Mouse (Mus musculus) stomach, postnatal 0 days (tissue): Measurements from ENCODE around the gene Tsr3. TPM values are rescaled to one million over a fixed set of nuclear protein-coding genes. Genes with fewer than 3 reads are reported as not detected.

Experiments used
- ATAC-seq: fragments of 200-750 bp; cut with Nextera tagmentation; 2 replicates; pipeline ENCODE4 v1.8.0; 2017; ENCODE audit not compliant: low FRiP score, low TSS enrichment
- DNase-seq: peaks from one replicate; pipeline ENCODE4 v3.0.0-alpha.2; 2016; ENCODE audit warnings: low spot score
- H3K27ac ChIP-seq: fragments of 300-500 bp; sonication (generic); replicated peaks from 2 replicates; pipeline ENCODE4 v1.5.1; 2014; ENCODE audit warnings: mild to moderate bottlenecking, control low read depth
- H3K27me3 ChIP-seq: fragments of 300-500 bp; sonication (generic); 2 replicates; pipeline ENCODE4 v1.6.1; 2014; ENCODE audit warnings: low read length; ENCODE audit not compliant: control insufficient read depth, insufficient read depth
- H3K36me3 ChIP-seq: fragments of 300-500 bp; sonication (generic); 2 replicates; pipeline ENCODE4 v1.6.1; 2014; ENCODE audit warnings: low read length, mixed read lengths; ENCODE audit not compliant: control insufficient read depth, insufficient read depth
- H3K4me1 ChIP-seq: fragments of 300-500 bp; sonication (generic); replicated peaks from 2 replicates; pipeline ENCODE4 v1.6.1; 2014; ENCODE audit warnings: antibody characterized with exemption; ENCODE audit not compliant: control insufficient read depth, insufficient read depth
- H3K4me2 ChIP-seq: fragments of 300-500 bp; sonication (generic); replicated peaks from 2 replicates; pipeline ENCODE4 v1.6.1; 2014; ENCODE audit warnings: low read depth, mild to moderate bottlenecking, control low read depth, moderate library complexity
- H3K4me3 ChIP-seq: fragments of 300-500 bp; sonication (generic); 2 replicates; pipeline ENCODE4 v1.5.1; 2014; ENCODE audit warnings: low read depth, low read length, control low read depth
- H3K9ac ChIP-seq: fragments of 300-500 bp; sonication (generic); 2 replicates; pipeline ENCODE4 v1.6.1; 2014; ENCODE audit warnings: mild to moderate bottlenecking, low read length, control low read depth, mixed read lengths
- H3K9me3 ChIP-seq: fragments of 300-500 bp; sonication (generic); 2 replicates; pipeline ENCODE4 v1.6.1; 2016; ENCODE audit warnings: low read length; ENCODE audit not compliant: control insufficient read depth
- CTCF ChIP-seq: IDR thresholded peaks from 2 replicates; pipeline ENCODE4 v1.5.1; 2016; ENCODE audit warnings: antibody characterized with exemption, low read depth, mild to moderate bottlenecking, moderate library complexity
- EP300 ChIP-seq: optimal IDR thresholded peaks from 2 replicates; pipeline ENCODE3; 2016; ENCODE audit warnings: antibody characterized with exemption
- WGBS: fragments of 180-500 bp; shearing (Covaris S2); extraction: QIAGEN DNeasy Blood & Tissue Kit; methylation state at CpG from one replicate; pipeline ENCODE4 v1.1.7; 2014; 5-methylcytosine and 5-hydroxymethylcytosine counted together
- polyA plus RNA-seq: library from polyadenylated mRNA; unstranded; fragments of >200 nt; fragmentation: Nextera tagmentation; extraction: Ambion mirVana; gene quantifications from 2 replicates; pipeline ENCODE4 v1.2.1, GENCODE M21; 2015

The Tsr3 gene
- polyA plus RNA-seq, 1 experiment from 2014 or later, result 31.3 TPM

- DNase-seq (no peak), ATAC-seq (no peak)
- Histone ChIP-seq H3K36me3 (no peaks in the 10 kb centered on the region), H3K27ac (no peak overlapping the region), H3K27me3 (0 out of 2 replicates have a peak, but pooled peaks cover 3% of the 10 kb centered on the region), H3K9ac (no peak overlapping the region), H3K4me3 (no peak overlapping the region), H3K9me3 (no peaks in the 10 kb centered on the region), H3K4me2 (no peak overlapping the region), H3K4me1 (0 out of 2 replicates have a peak, but pooled peaks cover 3% of the 10 kb centered on the region)
- no peak for TF ChIP-seq CTCF
- no peak for TF ChIP-seq EP300
- WGBS, result 42% methylated on average over 3 of the region's 3 CpGs
Measured at GRCm38 (mm10) chr17:25252643-25253042, 12.7 kb downstream of the Tsr3 start.

GRCm38 (mm10) chr17:25253760-25254159 lies 13.8 kb downstream of the Tsr3 start:
- DNase-seq, result no peak
- 35% methylated on average over 10 of the region's 10 CpGs for WGBS

GRCm38 (mm10) chr17:25255110-25255509 lies 15.1 kb downstream of the Tsr3 start:
- Histone ChIP-seq H3K9ac (no peak overlapping the region), H3K27ac (no peak overlapping the region), H3K36me3 (no peaks in the 10 kb centered on the region), H3K4me1 (0 out of 2 replicates have a peak, but pooled peaks cover 3% of the 10 kb centered on the region), H3K4me2 (no peak overlapping the region), H3K27me3 (0 out of 2 replicates have a peak, but pooled peaks cover 3% of the 10 kb centered on the region), H3K9me3 (no peaks in the 10 kb centered on the region), H3K4me3 (no peak overlapping the region)
- DNase-seq, result no peak
- WGBS, result 67% methylated on average over 2 of the region's 2 CpGs
- TF ChIP-seq CTCF (no peak), EP300 (no peak)
- ATAC-seq, result no peak

More at GRCm38 (mm10) chr17:25253760-25254159, 13.8 kb downstream of the Tsr3 start:
- Histone ChIP-seq H3K9ac (no peak overlapping the region), H3K4me1 (0 out of 2 replicates have a peak, but pooled peaks cover 3% of the 10 kb centered on the region), H3K27ac (no peak overlapping the region), H3K9me3 (no peaks in the 10 kb centered on the region), H3K4me2 (no peak overlapping the region), H3K36me3 (no peaks in the 10 kb centered on the region), H3K4me3 (no peak overlapping the region), H3K27me3 (0 out of 2 replicates have a peak, but pooled peaks cover 3% of the 10 kb centered on the region)
- no peak for ATAC-seq
- no peak for TF ChIP-seq CTCF
- TF ChIP-seq EP300, result no peak

GRCm38 (mm10) chr17:25256140-25256754 lies 16.3 kb downstream of the Tsr3 start, which contains the start of gene Baiap3:
Gene Baiap3 (minus strand): TSS chr17:25256364.
- H3K27me3 ChIP-seq, result 0 out of 2 replicates have a peak, but pooled peaks cover 3% of the 10 kb centered on the region
- H3K4me1 ChIP-seq, result 0 out of 2 replicates have a peak, but pooled peaks cover 3% of the 10 kb centered on the region
- no peak for TF ChIP-seq EP300
- TF ChIP-seq CTCF, result no peak
- no peaks in the 10 kb centered on the region for H3K36me3 ChIP-seq
- ATAC-seq, result peak; percentile 15; the same call in 1 of the 2 replicates
- peak within 1 kb of the TSS; percentile 51 for H3K4me2 ChIP-seq
- H3K9ac ChIP-seq, result peak within 1 kb of the TSS; percentile 18; the same call in 1 of the 2 replicates
- WGBS, result 4% methylated on average over 31 of the region's 35 CpGs
- H3K9me3 ChIP-seq, result no peaks in the 10 kb centered on the region
- DNase-seq, result no peak
- H3K4me3 ChIP-seq, result peak within 1 kb of the TSS; percentile 33
- H3K27ac ChIP-seq, result no peak within 1 kb of the TSS

- Histone ChIP-seq H3K9me3 (no peaks in the 10 kb centered on the region), H3K36me3 (peaks cover 4% of the 10 kb centered on the region; the same call in 1 of the 2 replicates), H3K4me1 (0 out of 2 replicates have a peak, but pooled peaks cover 3% of the 10 kb centered on the region), H3K4me2 (no peak overlapping the region), H3K27ac (no peak overlapping the region), H3K9ac (no peak overlapping the region), H3K4me3 (no peak overlapping the region), H3K27me3 (0 out of 2 replicates have a peak, but pooled peaks cover 3% of the 10 kb centered on the region)
- DNase-seq (no peak), ATAC-seq (no peak)
- TF ChIP-seq CTCF, result no peak
- no peak for TF ChIP-seq EP300
- WGBS, result 43% methylated on average over 6 of the region's 6 CpGs
Measured at GRCm38 (mm10) chr17:25257804-25258261, 17.9 kb downstream of the Tsr3 start.

GRCm38 (mm10) chr17:25264453-25264852 lies 24.5 kb downstream of the Tsr3 start:
- no peak for DNase-seq
- TF ChIP-seq CTCF (peak; percentile 59), EP300 (no peak)
- 52% methylated on average over 3 of the region's 3 CpGs for WGBS
- Histone ChIP-seq H3K4me2 (no peak overlapping the region), H3K4me3 (no peak overlapping the region), H3K27me3 (no peaks in the 10 kb centered on the region), H3K9me3 (no peaks in the 10 kb centered on the region), H3K27ac (no peak overlapping the region), H3K4me1 (no peaks in the 10 kb centered on the region), H3K9ac (no peak overlapping the region), H3K36me3 (peaks cover 24% of the 10 kb centered on the region)
- ATAC-seq, result peak; percentile 43; the same call in 1 of the 2 replicates
